Mouse (Mus musculus): ENCODE measurements around the gene Gulp1. TPM values are rescaled to one million over a fixed set of nuclear protein-coding genes. Genes with fewer than 3 reads are reported as not detected.

Gulp1 gene
- polyA plus RNA-seq, 1 experiment from 2014 or later = 28.0 TPM

DNA sequence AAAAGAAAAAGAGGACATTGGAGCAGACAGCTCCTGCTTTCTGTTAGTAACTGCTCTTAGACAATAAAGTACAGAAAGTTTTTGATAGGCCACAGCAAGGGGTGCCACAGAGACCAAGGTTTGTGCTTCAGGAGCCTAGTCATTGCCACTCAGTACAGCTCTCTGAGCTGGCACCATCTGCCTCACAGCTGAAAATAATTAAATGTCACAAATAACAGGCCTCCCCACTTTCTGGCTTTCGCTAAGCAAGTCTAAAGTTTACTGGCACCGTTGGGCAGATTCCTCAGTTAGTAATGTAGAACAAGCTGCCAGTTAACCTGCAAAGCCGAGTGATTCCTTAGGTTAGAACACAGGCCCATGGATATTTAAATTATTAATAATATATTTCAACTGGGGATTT is 127.7 kb downstream of the Gulp1 start:
- WGBS = 71% methylated on average over 3 of the region's 3 CpGs

DNA sequence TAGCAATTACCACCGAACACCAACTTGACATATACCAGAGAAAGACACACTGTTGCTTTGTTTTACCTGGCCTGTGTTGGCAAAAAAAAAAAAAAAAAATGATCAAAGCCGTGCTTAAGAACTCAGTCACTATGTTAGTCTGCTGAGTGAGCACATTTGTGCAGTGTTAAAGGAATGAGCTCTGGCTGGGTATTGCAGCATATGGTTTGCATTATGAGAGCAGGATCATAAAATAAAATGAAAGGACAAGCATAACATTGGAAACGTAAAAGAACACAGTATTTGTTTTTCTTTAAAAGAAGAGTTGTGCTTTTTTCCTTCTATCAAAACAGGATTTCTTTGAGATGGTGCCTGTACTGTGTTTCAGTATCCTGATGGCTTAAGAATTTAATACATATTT is 128.1 kb downstream of the Gulp1 start:
- H3K27ac ChIP-seq (ENCODE audit: low read depth, low read length) = no peak overlapping the region
- no peak overlapping the region for H3K9ac ChIP-seq (ENCODE audit: low read depth, low read length)
- no peaks in the 10 kb centered on the region for H3K27me3 ChIP-seq (ENCODE audit: control insufficient read depth, insufficient read depth, low read length)
- H3K4me3 ChIP-seq (ENCODE audit: low read depth, low read length) = no peak overlapping the region
- no peaks in the 10 kb centered on the region for H3K4me1 ChIP-seq (replicated peaks; ENCODE audit: control insufficient read depth, insufficient read depth, low read length)
- DNase-seq (ENCODE audit: low spot score) (peak; percentile 2), ATAC-seq (ENCODE audit: low FRiP score) (no peak)
- H3K36me3 ChIP-seq (ENCODE audit: control insufficient read depth, insufficient read depth, low read length) = no peaks in the 10 kb centered on the region
- WGBS = 63% methylated on average over 3 of the region's 3 CpGs
- H3K9me3 ChIP-seq (ENCODE audit: control insufficient read depth, low read length) = no peaks in the 10 kb centered on the region
- H3K4me2 ChIP-seq (replicated peaks; ENCODE audit: low read depth, low read length) = no peak overlapping the region

More for the DNA sequence above, 127.7 kb downstream of the Gulp1 start:
- Histone ChIP-seq H3K4me3 (ENCODE audit: low read depth, low read length) (no peak overlapping the region), H3K27ac (ENCODE audit: low read depth, low read length) (no peak overlapping the region), H3K9ac (ENCODE audit: low read depth, low read length) (no peak overlapping the region), H3K36me3 (ENCODE audit: control insufficient read depth, insufficient read depth, low read length) (no peaks in the 10 kb centered on the region), H3K27me3 (ENCODE audit: control insufficient read depth, insufficient read depth, low read length) (no peaks in the 10 kb centered on the region), H3K4me2 (replicated peaks; ENCODE audit: low read depth, low read length) (no peak overlapping the region), H3K9me3 (ENCODE audit: control insufficient read depth, low read length) (no peaks in the 10 kb centered on the region), H3K4me1 (replicated peaks; ENCODE audit: control insufficient read depth, insufficient read depth, low read length) (no peaks in the 10 kb centered on the region)
- ATAC-seq (ENCODE audit: low FRiP score) (no peak), DNase-seq (ENCODE audit: low spot score) (peak; percentile 17)

GRCm38 (mm10) chr1:44682556-44682955 is 131.2 kb downstream of the Gulp1 start:
- Histone ChIP-seq H3K9me3 (ENCODE audit: control insufficient read depth, low read length) (no peaks in the 10 kb centered on the region), H3K9ac (ENCODE audit: low read depth, low read length) (no peak overlapping the region), H3K4me3 (ENCODE audit: low read depth, low read length) (no peak overlapping the region), H3K27ac (ENCODE audit: low read depth, low read length) (no peak overlapping the region), H3K4me1 (replicated peaks; ENCODE audit: control insufficient read depth, insufficient read depth, low read length) (no peaks in the 10 kb centered on the region), H3K36me3 (ENCODE audit: control insufficient read depth, insufficient read depth, low read length) (no peaks in the 10 kb centered on the region), H3K27me3 (ENCODE audit: control insufficient read depth, insufficient read depth, low read length) (no peaks in the 10 kb centered on the region), H3K4me2 (replicated peaks; ENCODE audit: low read depth, low read length) (no peak overlapping the region)
- DNase-seq (ENCODE audit: low spot score) (no peak), ATAC-seq (ENCODE audit: low FRiP score) (peak; percentile 36; the same call in 1 of the 2 replicates)
- 27% methylated on average over 2 of the region's 2 CpGs for WGBS

GRCm38 (mm10) chr1:44683723-44684122 is 132.4 kb downstream of the Gulp1 start:
- H3K4me3 ChIP-seq (ENCODE audit: low read depth, low read length) = no peak overlapping the region
- no peaks in the 10 kb centered on the region for H3K4me1 ChIP-seq (replicated peaks; ENCODE audit: control insufficient read depth, insufficient read depth, low read length)
- no peak for DNase-seq (ENCODE audit: low spot score)
- H3K27ac ChIP-seq (ENCODE audit: low read depth, low read length) = no peak overlapping the region
- no peaks in the 10 kb centered on the region for H3K9me3 ChIP-seq (ENCODE audit: control insufficient read depth, low read length)
- WGBS = 46% methylated on average over 6 of the region's 6 CpGs
- no peaks in the 10 kb centered on the region for H3K36me3 ChIP-seq (ENCODE audit: control insufficient read depth, insufficient read depth, low read length)
- ATAC-seq (ENCODE audit: low FRiP score) = peak; percentile 50; the same call in 1 of the 2 replicates
- H3K27me3 ChIP-seq (ENCODE audit: control insufficient read depth, insufficient read depth, low read length) = no peaks in the 10 kb centered on the region
- no peak overlapping the region for H3K9ac ChIP-seq (ENCODE audit: low read depth, low read length)
- no peak overlapping the region for H3K4me2 ChIP-seq (replicated peaks; ENCODE audit: low read depth, low read length)

GRCm38 (mm10) chr1:44720785-44721410 is 169.6 kb downstream of the Gulp1 start:
- ATAC-seq (ENCODE audit: low FRiP score) = 0 out of 2 replicates have a peak, but pooled peaks have one; percentile 45
- DNase-seq (ENCODE audit: low spot score) = peak; percentile 11

DNA sequence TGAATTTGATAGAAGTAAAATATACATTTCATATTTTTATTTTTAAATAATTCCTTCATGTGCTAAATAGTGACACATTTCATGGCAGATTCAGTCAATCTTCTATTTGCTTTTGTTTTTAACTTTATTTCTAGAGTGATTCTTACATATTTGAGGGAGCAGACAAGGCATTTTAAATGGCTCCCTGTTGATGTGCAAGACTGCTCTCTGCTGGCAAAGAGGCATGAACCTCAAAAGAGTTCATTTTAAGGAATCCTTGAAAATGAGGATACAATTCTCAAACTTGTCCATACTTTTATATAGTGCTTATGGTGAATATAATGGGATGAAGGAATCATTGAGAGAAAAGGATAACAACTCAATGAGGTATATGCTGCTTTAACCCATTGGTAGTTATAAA is 189.9 kb downstream of the Gulp1 start:
- Histone ChIP-seq H3K4me1 (replicated peaks; ENCODE audit: control insufficient read depth, insufficient read depth, low read length) (no peaks in the 10 kb centered on the region), H3K27ac (ENCODE audit: low read depth, low read length) (no peak overlapping the region), H3K4me2 (replicated peaks; ENCODE audit: low read depth, low read length) (no peak overlapping the region), H3K9ac (ENCODE audit: low read depth, low read length) (no peak overlapping the region), H3K36me3 (ENCODE audit: control insufficient read depth, insufficient read depth, low read length) (no peaks in the 10 kb centered on the region), H3K9me3 (ENCODE audit: control insufficient read depth, low read length) (no peaks in the 10 kb centered on the region), H3K27me3 (ENCODE audit: control insufficient read depth, insufficient read depth, low read length) (no peaks in the 10 kb centered on the region), H3K4me3 (ENCODE audit: low read depth, low read length) (no peak overlapping the region)
- no peak for ATAC-seq (ENCODE audit: low FRiP score)
- no peak for DNase-seq (ENCODE audit: low spot score)

More at GRCm38 (mm10) chr1:44720785-44721410, 169.6 kb downstream of the Gulp1 start:
- Histone ChIP-seq H3K4me3 (ENCODE audit: low read depth, low read length) (no peak overlapping the region), H3K9me3 (ENCODE audit: control insufficient read depth, low read length) (no peaks in the 10 kb centered on the region), H3K27ac (ENCODE audit: low read depth, low read length) (no peak overlapping the region), H3K4me1 (replicated peaks; ENCODE audit: control insufficient read depth, insufficient read depth, low read length) (no peaks in the 10 kb centered on the region), H3K4me2 (replicated peaks; ENCODE audit: low read depth, low read length) (no peak overlapping the region), H3K27me3 (ENCODE audit: control insufficient read depth, insufficient read depth, low read length) (no peaks in the 10 kb centered on the region), H3K9ac (ENCODE audit: low read depth, low read length) (no peak overlapping the region), H3K36me3 (ENCODE audit: control insufficient read depth, insufficient read depth, low read length) (no peaks in the 10 kb centered on the region)
- WGBS = 55% methylated on average over 4 of the region's 4 CpGs

GRCm38 (mm10) chr1:44745711-44746110 is 194.4 kb downstream of the Gulp1 start:
- WGBS = 17% methylated on average over 2 of the region's 2 CpGs
- H3K4me1 ChIP-seq (replicated peaks; ENCODE audit: control insufficient read depth, insufficient read depth, low read length) = no peaks in the 10 kb centered on the region
- no peaks in the 10 kb centered on the region for H3K36me3 ChIP-seq (ENCODE audit: control insufficient read depth, insufficient read depth, low read length)
- DNase-seq (ENCODE audit: low spot score) (peak; percentile 70), ATAC-seq (ENCODE audit: low FRiP score) (0 out of 2 replicates have a peak, but pooled peaks have one; percentile 30)
- no peak overlapping the region for H3K4me2 ChIP-seq (replicated peaks; ENCODE audit: low read depth, low read length)
- no peaks in the 10 kb centered on the region for H3K9me3 ChIP-seq (ENCODE audit: control insufficient read depth, low read length)
- H3K27ac ChIP-seq (ENCODE audit: low read depth, low read length) = no peak overlapping the region
- H3K4me3 ChIP-seq (ENCODE audit: low read depth, low read length) = no peak overlapping the region
- H3K9ac ChIP-seq (ENCODE audit: low read depth, low read length) = no peak overlapping the region
- no peaks in the 10 kb centered on the region for H3K27me3 ChIP-seq (ENCODE audit: control insufficient read depth, insufficient read depth, low read length)

- ATAC-seq (ENCODE audit: low FRiP score) = no peak
- no peaks in the 10 kb centered on the region for H3K9me3 ChIP-seq (ENCODE audit: control insufficient read depth, low read length)
- H3K4me3 ChIP-seq (ENCODE audit: low read depth, low read length) = no peak overlapping the region
- H3K27me3 ChIP-seq (ENCODE audit: control insufficient read depth, insufficient read depth, low read length) = no peaks in the 10 kb centered on the region
- DNase-seq (ENCODE audit: low spot score) = no peak
- no peak overlapping the region for H3K9ac ChIP-seq (ENCODE audit: low read depth, low read length)
- no peak overlapping the region for H3K4me2 ChIP-seq (replicated peaks; ENCODE audit: low read depth, low read length)
- no peak overlapping the region for H3K27ac ChIP-seq (ENCODE audit: low read depth, low read length)
- H3K4me1 ChIP-seq (replicated peaks; ENCODE audit: control insufficient read depth, insufficient read depth, low read length) = no peaks in the 10 kb centered on the region
- H3K36me3 ChIP-seq (ENCODE audit: control insufficient read depth, insufficient read depth, low read length) = no peaks in the 10 kb centered on the region
- WGBS = 64% methylated on average over 5 of the region's 5 CpGs
These were observed 199.7 kb downstream of the Gulp1 start for GRCm38 (mm10) chr1:44750731-44751730.

Data from hindbrain, embryonic 11.5 days (tissue).